Mouse (Mus musculus) urinary bladder, postnatal 36 days (tissue): ENCODE results near the gene Olfr772.
"Not testable (repeated sequence)": the region's sequence is repeated elsewhere in the genome, so short reads cannot be mapped to it uniquely, and the experiment has no call there.

ENCODE experiments used
- DNase-seq, 2 experiments: peaks; one replicate each; pipeline ENCODE4 v3.0.0; 2022; ENCODE audit warnings: low spot score in 2 of 2, mixed read lengths in 1 of 2

The Olfr772 gene

GRCm38 (mm10) chr10:129177821-129178220 is at the start of gene Olfr772:
TSS of gene Olfr772 (minus strand) at chr10:129177921.
- DNase-seq, result not testable (repeated sequence)

GRCm38 (mm10) chr10:129187319-129187718 is 9.6 kb upstream of the Olfr772 start, which contains the start of gene Olfr773:
TSS of gene Olfr773 (minus strand) at chr10:129187419.
- DNase-seq, result not testable (repeated sequence)

GRCm38 (mm10) chr10:129164651-129165050 is 13.1 kb downstream of the Olfr772 start, which contains the start of gene Olfr771:
TSS of gene Olfr771 (minus strand) at chr10:129164751.
- DNase-seq, result no peak

GRCm38 (mm10) chr10:129138898-129139297 is 38.8 kb downstream of the Olfr772 start, which contains the start of gene Olfr770:
TSS of gene Olfr770 (minus strand) at chr10:129138998.
- no peak for DNase-seq
